Mouse (Mus musculus): ENCODE measurements around the gene Gper1. TPM values are rescaled to one million over a fixed set of nuclear protein-coding genes. Genes with fewer than 3 reads are reported as not detected.
"Not testable (repeated sequence)": the region's sequence is repeated elsewhere in the genome, so short reads cannot be mapped to it uniquely, and the experiment has no call there.

The Gper1 gene
- total RNA-seq, 2 experiments from 2014 or later: 1.1 to 1.2 TPM

GRCm38 (mm10) chr5:139389676-139390061 is 33.3 kb upstream of the Gper1 start:
- intact Hi-C loops (cut with DNase I): no loop called here
- peak; percentile 69 to 74 for DNase-seq

GRCm38 (mm10) chr5:139390324-139391119 is 32.4 kb upstream of the Gper1 start:
- DNase-seq; intact Hi-C loops (cut with DNase I): not testable (repeated sequence)

GRCm38 (mm10) chr5:139391309-139391990 is 31.5 kb upstream of the Gper1 start:
- no peak for DNase-seq
- intact Hi-C loops (cut with DNase I): no loop called here

GRCm38 (mm10) chr5:139392219-139393196 is 30.4 kb upstream of the Gper1 start:
- DNase-seq: no peak
- intact Hi-C loops (cut with DNase I): no loop called here

- no peak for DNase-seq
- intact Hi-C loops (cut with DNase I): no loop called here
Measured at GRCm38 (mm10) chr5:139393197-139393588, 29.8 kb upstream of the Gper1 start.

GRCm38 (mm10) chr5:139394399-139394798 is 28.6 kb upstream of the Gper1 start:
- no peak for DNase-seq
- intact Hi-C loops (cut with DNase I): no loop called here

GRCm38 (mm10) chr5:139395528-139395927 is 27.4 kb upstream of the Gper1 start:
- no peak for DNase-seq
- intact Hi-C loops (cut with DNase I): no loop called here

- intact Hi-C loops (cut with DNase I): loop anchor here (2.0 kb wide), 1 partner anchor 33 kb away; no protein-coding TSS in a partner anchor
Measured at GRCm38 (mm10) chr5:139397359-139397916, 25.5 kb upstream of the Gper1 start.

GRCm38 (mm10) chr5:139397959-139398753 is 24.8 kb upstream of the Gper1 start:
- peak; percentile 94 for DNase-seq
- intact Hi-C loops (cut with DNase I): loop anchor here (2.0 kb wide), 1 partner anchor 33 kb away; no protein-coding TSS in a partner anchor

More at GRCm38 (mm10) chr5:139397359-139397916, 25.5 kb upstream of the Gper1 start:
- DNase-seq: no peak

GRCm38 (mm10) chr5:139398786-139399185 is 24.2 kb upstream of the Gper1 start:
- intact Hi-C loops (cut with DNase I): no loop called here
- DNase-seq: no peak

- intact Hi-C loops (cut with DNase I): no loop called here
Measured at GRCm38 (mm10) chr5:139399991-139400390, 23.0 kb upstream of the Gper1 start.

GRCm38 (mm10) chr5:139402106-139402505 is 20.8 kb upstream of the Gper1 start:
- intact Hi-C loops (cut with DNase I): no loop called here
- DNase-seq: no peak

More at GRCm38 (mm10) chr5:139399991-139400390, 23.0 kb upstream of the Gper1 start:
- DNase-seq: no peak

- intact Hi-C loops (cut with DNase I): no loop called here
- no peak for DNase-seq
Measured at GRCm38 (mm10) chr5:139403692-139404260, 19.2 kb upstream of the Gper1 start.

GRCm38 (mm10) chr5:139404801-139405401 is 18.1 kb upstream of the Gper1 start, which contains the start of gene C130050O18Rik:
TSS of gene C130050O18Rik (plus strand) at chr5:139405280.
- DNase-seq: no peak
- intact Hi-C loops (cut with DNase I): loop anchor here (5.0 kb wide), 1 partner anchor 77 kb away; the partner anchor contains the start of gene Zfand2a

- intact Hi-C loops (cut with DNase I): loop anchor here (5.0 kb wide), 1 partner anchor 77 kb away; the partner anchor contains the start of gene Zfand2a
- DNase-seq: no peak
Measured at GRCm38 (mm10) chr5:139405478-139405877, 17.5 kb upstream of the Gper1 start.

GRCm38 (mm10) chr5:139405953-139406352 is 17.0 kb upstream of the Gper1 start:
- no peak for DNase-seq
- intact Hi-C loops (cut with DNase I): loop anchor here (5.0 kb wide), 1 partner anchor 76 kb away; the partner anchor contains the start of gene Zfand2a

- intact Hi-C loops (cut with DNase I): loop anchor here (5.0 kb wide), 1 partner anchor 75 kb away; the partner anchor contains the start of gene Zfand2a
- peak; percentile 50 to 64 for DNase-seq
Measured at GRCm38 (mm10) chr5:139407121-139407885, 15.6 kb upstream of the Gper1 start.
